Mouse (Mus musculus): ENCODE results near the gene Egln2. TPM values are rescaled to one million over a fixed set of nuclear protein-coding genes. Genes with fewer than 3 reads are reported as not detected.
A peak's percentile ranks its signal among the peaks of the same experiment; 100 is the strongest.

Gene Egln2
- 96.4 and 107 TPM in 2 replicates for polyA plus RNA-seq (2015; fragmentation: Nextera tagmentation; extraction: Ambion mirVana)

- no peaks in the 10 kb centered on the region for H3K9me3 ChIP-seq
- peak within 1 kb of the TSS; percentile 98 for H3K27ac ChIP-seq (replicated peaks)
- peaks cover 13% of the 10 kb centered on the region for H3K36me3 ChIP-seq
- H3K27me3 ChIP-seq: no peaks in the 10 kb centered on the region
- H3K4me3 ChIP-seq: peak within 1 kb of the TSS; percentile 78
- peaks cover 46% of the 10 kb centered on the region for H3K4me1 ChIP-seq (replicated peaks)
- peak within 1 kb of the TSS; percentile 76 for H3K4me2 ChIP-seq
- ATAC-seq (ENCODE audit: low FRiP score, low read depth): peak; percentile 77
- H3K9ac ChIP-seq: peak within 1 kb of the TSS; percentile 81
- WGBS: under 1% methylated on average over 60 of the region's 61 CpGs
Observed at GRCm38 (mm10) chr7:27166614-27167474, at the start of gene Egln2. Egln2 (minus strand) TSS chr7:27166802.

GRCm38 (mm10) chr7:27212626-27213025 is 46.0 kb upstream of the Egln2 start:
- Histone ChIP-seq H3K9me3 (no peaks in the 10 kb centered on the region), H3K4me1 (replicated peaks) (no peaks in the 10 kb centered on the region), H3K9ac (no peak overlapping the region), H3K4me2 (no peak overlapping the region), H3K36me3 (peaks cover 76% of the 10 kb centered on the region), H3K4me3 (no peak overlapping the region), H3K27ac (replicated peaks) (no peak overlapping the region), H3K27me3 (no peaks in the 10 kb centered on the region)
- 83% methylated on average over 2 of the region's 2 CpGs for WGBS
- ATAC-seq (ENCODE audit: low FRiP score, low read depth): no peak

GRCm38 (mm10) chr7:27203730-27204449 is 37.3 kb upstream of the Egln2 start:
- Histone ChIP-seq H3K27me3 (no peaks in the 10 kb centered on the region), H3K4me1 (replicated peaks) (no peaks in the 10 kb centered on the region), H3K9me3 (no peaks in the 10 kb centered on the region), H3K9ac (no peak overlapping the region), H3K4me3 (no peak overlapping the region), H3K4me2 (no peak overlapping the region), H3K27ac (replicated peaks) (no peak overlapping the region), H3K36me3 (peaks cover 34% of the 10 kb centered on the region)
- ATAC-seq (ENCODE audit: low FRiP score, low read depth): no peak
- 96% methylated on average over 8 of the region's 8 CpGs for WGBS

DNA sequence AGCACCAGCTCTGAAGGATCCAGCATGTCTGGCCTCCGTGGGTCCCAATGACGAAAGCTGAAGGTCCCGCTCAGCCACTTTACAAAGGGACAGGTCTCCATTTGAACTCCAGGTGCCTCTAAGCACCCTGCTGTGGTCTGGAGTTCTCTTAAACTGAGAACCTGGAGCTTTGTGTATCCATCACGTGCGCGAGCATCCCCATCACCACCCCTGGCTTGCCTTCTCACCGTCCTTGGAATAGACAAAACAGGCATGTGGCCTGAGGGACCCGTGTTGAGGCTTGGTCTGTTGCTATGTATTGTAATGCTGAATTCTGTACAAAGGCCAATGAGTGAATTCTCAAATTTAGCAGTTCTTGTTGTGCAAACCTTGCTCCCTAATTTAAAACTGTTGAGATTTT is 32.2 kb upstream of the Egln2 start:
- H3K36me3 ChIP-seq: peaks cover 9% of the 10 kb centered on the region
- H3K27ac ChIP-seq (replicated peaks): no peak overlapping the region
- no peaks in the 10 kb centered on the region for H3K27me3 ChIP-seq
- ATAC-seq (ENCODE audit: low FRiP score, low read depth): no peak
- H3K4me3 ChIP-seq: no peak overlapping the region
- H3K9me3 ChIP-seq: no peaks in the 10 kb centered on the region
- H3K4me1 ChIP-seq (replicated peaks): peaks cover 19% of the 10 kb centered on the region
- no peak overlapping the region for H3K9ac ChIP-seq
- 92% methylated on average over 8 of the region's 8 CpGs for WGBS
- H3K4me2 ChIP-seq: no peak overlapping the region

GRCm38 (mm10) chr7:27198355-27198754 is 31.8 kb upstream of the Egln2 start:
- peaks cover 6% of the 10 kb centered on the region for H3K36me3 ChIP-seq
- no peak for ATAC-seq (ENCODE audit: low FRiP score, low read depth)

GRCm38 (mm10) chr7:27197634-27198033 is 31.0 kb upstream of the Egln2 start:
- Histone ChIP-seq H3K4me3 (no peak overlapping the region), H3K4me2 (no peak overlapping the region), H3K36me3 (peaks cover 8% of the 10 kb centered on the region), H3K4me1 (replicated peaks) (peaks cover 23% of the 10 kb centered on the region), H3K9me3 (no peaks in the 10 kb centered on the region), H3K9ac (no peak overlapping the region), H3K27me3 (no peaks in the 10 kb centered on the region), H3K27ac (replicated peaks) (no peak overlapping the region)
- ATAC-seq (ENCODE audit: low FRiP score, low read depth): no peak
- 92% methylated on average over 8 of the region's 8 CpGs for WGBS

More at GRCm38 (mm10) chr7:27198355-27198754, 31.8 kb upstream of the Egln2 start:
- no peak overlapping the region for H3K9ac ChIP-seq
- H3K27me3 ChIP-seq: no peaks in the 10 kb centered on the region
- H3K4me3 ChIP-seq: no peak overlapping the region
- no peak overlapping the region for H3K27ac ChIP-seq (replicated peaks)
- H3K4me2 ChIP-seq: no peak overlapping the region
- peaks cover 23% of the 10 kb centered on the region for H3K4me1 ChIP-seq (replicated peaks)
- no peaks in the 10 kb centered on the region for H3K9me3 ChIP-seq

GRCm38 (mm10) chr7:27197136-27197535 is 30.5 kb upstream of the Egln2 start:
- no peak for ATAC-seq (ENCODE audit: low FRiP score, low read depth)
- H3K9me3 ChIP-seq: no peaks in the 10 kb centered on the region
- H3K36me3 ChIP-seq: peaks cover 9% of the 10 kb centered on the region
- H3K4me2 ChIP-seq: peak overlapping the region; percentile 76; the same call in 1 of the 2 replicates
- no peaks in the 10 kb centered on the region for H3K27me3 ChIP-seq
- H3K4me3 ChIP-seq: no peak overlapping the region
- no peak overlapping the region for H3K9ac ChIP-seq
- no peak overlapping the region for H3K27ac ChIP-seq (replicated peaks)
- 91% methylated on average over 3 of the region's 3 CpGs for WGBS
- H3K4me1 ChIP-seq (replicated peaks): peaks cover 23% of the 10 kb centered on the region

GRCm38 (mm10) chr7:27195681-27196611 is 29.3 kb upstream of the Egln2 start, which contains the start of the genes BC024978 and Snrpa:
BC024978 (plus strand) TSS chr7:27195781.
Snrpa (minus strand) TSS chr7:27196271.
- Histone ChIP-seq H3K4me2 (peak within 1 kb of the TSS; percentile 76), H3K27me3 (no peaks in the 10 kb centered on the region), H3K9ac (peak within 1 kb of the TSS; percentile 89), H3K4me3 (peak within 1 kb of the TSS; percentile 88), H3K27ac (replicated peaks) (peak within 1 kb of the TSS; percentile 97), H3K36me3 (peaks cover 21% of the 10 kb centered on the region), H3K9me3 (no peaks in the 10 kb centered on the region), H3K4me1 (replicated peaks) (peaks cover 23% of the 10 kb centered on the region)
- ATAC-seq (ENCODE audit: low FRiP score, low read depth): peak; percentile 98
- WGBS: under 1% methylated on average over 62 of the region's 64 CpGs

GRCm38 (mm10) chr7:27193731-27194130 is 27.1 kb upstream of the Egln2 start:
- ATAC-seq (ENCODE audit: low FRiP score, low read depth): no peak
- WGBS: 89% methylated on average over 4 of the region's 4 CpGs
- Histone ChIP-seq H3K27ac (replicated peaks) (no peak overlapping the region), H3K9me3 (no peaks in the 10 kb centered on the region), H3K36me3 (peaks cover 43% of the 10 kb centered on the region), H3K4me3 (no peak overlapping the region), H3K4me1 (replicated peaks) (peaks cover 23% of the 10 kb centered on the region), H3K9ac (no peak overlapping the region), H3K4me2 (peak overlapping the region; percentile 76), H3K27me3 (no peaks in the 10 kb centered on the region)

DNA sequence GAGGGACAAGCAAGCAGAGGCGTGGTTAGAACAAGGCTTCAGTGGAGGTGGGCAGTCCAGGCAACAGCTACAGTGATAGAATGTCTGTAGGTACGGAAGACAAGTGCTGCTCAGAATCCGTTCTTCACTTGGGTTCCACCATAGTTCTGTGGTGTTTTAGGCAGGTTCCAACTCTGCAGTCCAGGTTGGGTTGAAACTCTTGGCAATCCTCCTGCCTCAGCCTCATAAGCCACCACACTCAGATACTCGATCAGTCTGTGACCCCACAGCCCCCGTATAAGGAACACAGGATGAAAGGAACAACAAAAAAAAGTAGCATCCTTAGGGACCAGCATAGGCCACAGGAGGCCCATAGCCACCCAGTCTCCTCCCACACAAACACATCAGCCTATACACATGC is 25.8 kb upstream of the Egln2 start:
- no peaks in the 10 kb centered on the region for H3K9me3 ChIP-seq
- ATAC-seq (ENCODE audit: low FRiP score, low read depth): no peak
- 94% methylated on average over 5 of the region's 5 CpGs for WGBS

DNA sequence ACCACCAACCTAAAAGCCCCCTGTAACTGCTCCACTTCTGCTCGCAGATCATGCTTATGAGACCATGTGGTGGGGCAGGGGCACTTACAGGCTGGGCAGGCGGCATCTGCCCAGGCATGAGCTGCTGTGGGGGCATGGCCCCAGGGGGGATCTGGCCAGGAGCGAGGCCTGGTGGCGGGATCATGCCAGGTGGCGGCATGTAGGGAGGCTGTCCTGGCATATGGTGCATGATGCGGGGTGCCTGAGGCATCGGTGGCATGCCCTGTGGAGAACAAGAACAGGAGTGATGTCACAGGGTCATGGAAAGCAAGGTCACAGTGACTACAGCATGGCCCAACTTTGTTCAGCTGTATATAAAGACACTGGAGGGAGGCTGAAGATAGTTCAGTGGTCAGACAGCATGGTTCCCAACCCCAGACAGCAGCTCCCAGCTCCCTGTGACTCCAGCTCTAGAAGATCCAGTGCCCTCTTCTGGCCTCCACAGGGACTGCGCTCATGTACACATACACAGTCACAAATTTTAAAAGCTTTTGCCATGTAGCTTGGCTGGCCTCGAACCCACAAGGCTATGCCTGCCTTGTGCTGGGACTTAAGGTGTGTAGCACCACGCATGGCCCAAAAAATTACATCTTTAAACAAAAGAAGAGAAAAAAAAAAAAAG is 22.8 kb upstream of the Egln2 start:
- Histone ChIP-seq H3K9me3 (no peaks in the 10 kb centered on the region), H3K4me1 (replicated peaks) (peaks cover 11% of the 10 kb centered on the region), H3K4me3 (no peak overlapping the region), H3K4me2 (no peak overlapping the region), H3K9ac (no peak overlapping the region), H3K36me3 (peaks cover 84% of the 10 kb centered on the region), H3K27me3 (no peaks in the 10 kb centered on the region), H3K27ac (replicated peaks) (no peak overlapping the region)
- WGBS: 81% methylated on average over 10 of the region's 10 CpGs
- no peak for ATAC-seq (ENCODE audit: low FRiP score, low read depth)

More for the DNA sequence above, 25.8 kb upstream of the Egln2 start:
- H3K4me3 ChIP-seq: no peak overlapping the region
- H3K27me3 ChIP-seq: no peaks in the 10 kb centered on the region
- H3K36me3 ChIP-seq: peaks cover 55% of the 10 kb centered on the region
- peaks cover 23% of the 10 kb centered on the region for H3K4me1 ChIP-seq (replicated peaks)
- no peak overlapping the region for H3K27ac ChIP-seq (replicated peaks)
- no peak overlapping the region for H3K9ac ChIP-seq
- no peak overlapping the region for H3K4me2 ChIP-seq

All from hindbrain, embryonic 15.5 days (tissue).